Mouse (Mus musculus) olfactory bulb, adult 2 months (tissue): ENCODE results near the gene Wdfy2.

ENCODE experiments used
- CTCF ChIP-seq: fragments of 200-500 bp; IDR thresholded peaks from 2 replicates; pipeline ENCODE4 v1.5.1; 2012; ENCODE audit warnings: low read depth, mild to moderate bottlenecking, low read length, moderate library complexity; ENCODE audit not compliant: insufficient read depth
- POLR2A ChIP-seq: fragments of 200-500 bp; IDR thresholded peaks from 2 replicates; pipeline ENCODE4 v1.6.1; 2012; ENCODE audit warnings: mild to moderate bottlenecking, low read depth, low read length, moderate library complexity; ENCODE audit not compliant: insufficient read depth

DNA sequence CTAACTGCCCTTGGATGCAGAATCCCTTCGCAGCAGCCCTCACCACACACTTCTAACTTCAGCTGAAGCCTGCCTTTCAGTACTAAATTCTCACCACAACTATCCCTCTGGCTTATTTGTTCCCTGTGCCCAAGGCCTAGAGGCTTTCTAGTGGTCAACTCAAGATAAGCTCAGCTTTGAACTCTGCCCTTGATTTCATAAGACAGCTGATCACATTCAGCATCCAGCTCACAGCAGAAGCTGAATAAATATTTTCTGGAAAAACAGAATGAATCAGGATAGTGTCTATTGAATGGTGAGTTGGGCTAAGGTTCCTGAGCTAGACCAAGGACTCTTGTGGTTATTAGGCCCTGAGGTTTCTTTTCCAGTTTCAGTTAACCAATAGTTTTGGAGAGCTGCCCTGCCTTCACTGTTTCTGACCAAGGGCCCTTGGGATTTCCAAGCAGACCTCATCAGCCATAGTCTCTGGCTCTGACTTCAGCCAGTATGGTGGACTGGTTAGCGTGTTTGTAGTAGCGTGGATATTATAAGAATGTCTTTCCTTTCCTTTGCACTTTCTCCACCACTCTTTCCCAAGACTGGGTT lies 5.7 kb upstream of the Wdfy2 start:
- TF ChIP-seq POLR2A (no peak), CTCF (no peak)
